Mouse (Mus musculus) brain, adult 2 months (tissue): ENCODE results near the gene Mymk.
A peak's percentile ranks its signal among the peaks of the same experiment; 100 is the strongest.

Experiments used
- DNase-seq: peaks from one replicate; pipeline ENCODE4 v3.0.0; 2011; ENCODE audit warnings: low read depth, low spot score

Mymk gene

DNA sequence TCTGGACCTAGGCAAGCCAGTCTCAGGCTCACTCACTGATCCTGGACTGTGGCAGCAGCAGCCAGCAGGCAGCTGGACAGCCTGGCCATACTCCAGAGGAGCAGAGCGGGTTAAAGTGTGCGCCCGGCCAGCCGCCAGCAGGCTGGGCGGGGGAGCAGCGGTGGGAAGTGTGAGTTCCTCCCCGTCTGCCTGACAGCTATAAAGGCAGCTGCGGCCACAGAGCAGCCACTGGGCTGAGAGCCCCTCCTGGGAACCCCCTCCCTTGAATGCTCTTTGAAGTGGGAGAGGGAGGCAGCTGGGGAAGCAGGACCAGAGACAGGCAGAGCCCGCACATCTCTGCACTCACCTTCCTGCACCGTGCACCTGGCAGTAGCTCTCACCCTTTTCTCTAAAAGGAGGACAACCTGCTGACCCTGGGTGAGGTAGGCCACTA is 7.2 kb upstream of the Mymk start, which contains the start of gene Adamtsl2:
TSS of gene Adamtsl2 (plus strand) at position 228 of the 433 bp plus-strand sequence.
- peak; percentile 54 for DNase-seq

DNA sequence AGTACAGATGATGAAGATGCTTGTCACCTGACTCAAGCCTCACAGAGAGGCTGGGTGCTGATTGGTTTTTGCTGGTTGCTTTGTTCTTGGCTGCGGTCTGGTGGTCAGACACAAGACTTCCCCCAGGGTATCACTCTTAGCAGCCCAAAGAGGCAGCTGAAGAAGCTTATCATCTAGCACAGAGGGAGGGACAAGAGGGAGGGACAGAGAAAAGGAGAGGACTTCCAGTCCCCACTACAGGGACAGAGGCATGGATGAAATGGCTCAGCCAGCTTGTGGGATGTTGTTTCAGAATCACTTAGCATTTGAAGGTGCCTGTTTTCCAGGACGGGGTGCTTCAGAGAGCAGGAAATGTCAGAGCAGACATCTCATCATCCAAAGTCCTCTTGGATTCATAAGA is 6.3 kb upstream of the Mymk start:
- DNase-seq: no peak

DNA sequence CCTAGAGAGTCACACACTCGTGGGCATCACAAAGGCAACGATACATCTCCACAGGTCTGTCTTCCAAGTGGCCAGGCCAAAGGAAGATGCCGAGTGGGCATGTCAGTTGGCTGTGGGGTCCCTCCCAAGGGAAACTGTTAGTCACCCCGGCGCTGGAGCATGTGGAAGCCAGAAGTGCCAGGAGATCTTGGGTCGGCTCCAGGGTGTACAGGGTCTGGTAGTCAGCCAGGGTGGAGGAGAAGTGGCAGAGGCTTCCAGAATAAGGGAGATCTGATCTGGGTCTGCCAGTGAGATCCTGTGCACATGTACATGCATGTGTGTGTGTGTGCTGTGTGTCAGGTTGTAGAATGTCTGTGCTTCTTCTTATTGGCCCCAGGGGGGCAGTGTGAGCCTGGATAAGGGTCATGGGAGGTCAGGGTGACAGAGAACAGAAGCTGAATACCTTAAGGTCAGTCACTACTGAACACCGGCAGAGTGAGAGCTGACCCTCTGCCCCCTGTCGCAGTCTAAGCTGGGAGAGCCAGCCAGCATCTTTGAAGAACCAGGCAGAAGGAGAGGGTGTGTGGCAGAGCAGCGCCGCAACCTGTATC is 5.8 kb upstream of the Mymk start:
- peak; percentile 35 for DNase-seq

DNA sequence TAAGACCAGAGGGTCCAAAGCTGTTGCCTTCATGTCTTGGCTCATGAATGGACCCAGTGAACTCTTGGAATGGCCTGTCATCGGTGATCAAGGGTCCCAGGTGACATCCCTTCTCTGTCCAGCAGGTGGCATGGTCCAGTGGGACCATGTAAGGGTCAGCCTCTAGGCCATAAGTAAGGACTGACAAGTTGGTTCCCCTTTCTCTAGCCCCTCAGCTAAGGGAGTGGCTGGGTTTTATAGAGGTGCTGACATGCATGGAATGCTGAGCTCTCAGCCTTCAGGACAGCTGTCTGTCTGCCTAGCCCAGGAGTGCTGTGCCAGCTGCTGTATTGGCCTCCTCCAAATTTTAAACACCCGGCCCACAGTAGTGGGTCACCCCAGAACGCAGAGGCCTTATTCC is 3.5 kb upstream of the Mymk start:
- peak; percentile 44 for DNase-seq

DNA sequence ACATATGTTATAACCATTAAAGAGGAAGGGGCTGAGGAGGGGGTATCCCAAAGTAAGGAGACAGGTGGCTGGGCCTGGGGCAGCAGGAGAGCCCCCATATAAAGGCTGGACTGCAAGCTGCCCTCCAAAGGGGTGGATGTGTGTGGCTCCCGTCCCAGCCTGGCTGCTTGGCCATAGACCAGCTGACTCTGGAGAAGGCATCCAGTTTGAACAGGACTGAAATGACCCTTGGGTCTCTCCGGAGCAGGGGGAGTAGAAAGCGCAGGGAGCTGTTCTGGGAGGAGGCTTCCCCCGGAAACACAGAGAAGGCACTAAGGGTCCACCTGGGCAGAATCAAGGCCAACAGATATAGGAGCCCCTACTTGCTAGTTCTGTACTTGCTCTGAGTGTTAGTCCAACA is 2.8 kb upstream of the Mymk start:
- DNase-seq: no peak

DNA sequence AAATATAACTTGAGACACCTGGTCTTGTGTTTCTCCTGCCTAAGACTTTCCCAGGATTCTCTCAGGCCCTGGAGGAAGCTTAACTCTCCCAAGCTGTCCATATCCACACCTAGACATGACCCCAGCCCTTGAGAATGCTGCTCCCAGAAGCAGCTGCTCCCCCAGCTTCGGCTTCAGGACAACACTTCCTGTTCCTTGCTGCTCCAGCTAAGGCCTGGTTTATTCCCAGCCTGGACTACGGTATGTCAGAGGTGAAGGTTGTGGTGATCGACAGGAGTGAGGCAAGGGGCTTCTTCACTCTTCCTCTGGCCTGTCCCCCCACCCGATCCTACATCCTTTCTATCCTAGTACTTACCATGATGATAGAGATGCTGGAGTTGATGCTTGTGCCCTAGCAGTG is 1.4 kb upstream of the Mymk start:
- no peak for DNase-seq

DNA sequence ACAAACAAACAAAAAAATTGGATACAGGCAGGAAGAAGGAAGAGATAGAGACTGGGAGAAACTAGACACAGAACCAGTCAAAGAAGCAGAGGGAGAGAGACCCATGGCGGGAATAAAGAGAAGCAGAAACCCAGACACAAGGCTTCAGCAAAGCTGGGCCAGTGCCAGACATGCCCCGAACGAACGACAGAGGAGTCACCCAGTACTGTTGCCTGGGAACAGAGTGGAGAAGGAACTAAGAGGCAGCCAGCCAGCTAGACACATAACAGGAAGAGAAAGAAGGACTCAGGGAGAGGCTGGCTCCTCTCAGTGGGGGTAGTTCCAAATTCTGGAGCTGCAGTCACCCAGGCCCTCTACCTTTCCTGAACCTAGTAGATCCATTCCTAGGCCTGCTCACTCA is 842 bp downstream of the Mymk start:
- DNase-seq: peak; percentile 93

DNA sequence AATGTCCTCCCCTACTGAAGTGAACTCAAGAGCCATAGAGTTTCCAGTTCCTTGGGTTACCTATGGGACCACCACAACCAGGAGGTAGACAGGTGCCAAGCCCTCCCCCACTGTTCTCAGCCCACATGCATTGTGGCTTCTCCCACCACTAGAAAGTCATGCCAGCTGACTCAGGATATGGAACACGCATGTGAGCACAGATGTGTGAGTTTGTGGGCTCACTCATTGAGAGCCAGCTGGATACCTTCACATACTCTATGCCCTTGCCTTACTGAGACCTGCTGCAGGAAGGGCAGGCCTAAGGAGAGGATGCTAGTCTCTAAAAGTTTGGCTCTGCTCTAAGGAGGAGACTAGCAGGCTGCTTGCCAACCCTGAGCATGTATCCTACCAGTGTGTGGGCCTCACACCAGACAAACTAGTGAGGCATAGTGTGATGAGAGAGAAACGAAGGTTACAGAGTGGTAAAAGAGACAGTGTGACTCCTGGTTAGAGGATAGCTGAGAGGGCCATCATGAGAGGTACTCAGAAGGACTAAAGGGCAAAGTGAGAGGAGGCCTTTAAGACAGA is 1.6 kb downstream of the Mymk start:
- DNase-seq: peak; percentile 52

DNA sequence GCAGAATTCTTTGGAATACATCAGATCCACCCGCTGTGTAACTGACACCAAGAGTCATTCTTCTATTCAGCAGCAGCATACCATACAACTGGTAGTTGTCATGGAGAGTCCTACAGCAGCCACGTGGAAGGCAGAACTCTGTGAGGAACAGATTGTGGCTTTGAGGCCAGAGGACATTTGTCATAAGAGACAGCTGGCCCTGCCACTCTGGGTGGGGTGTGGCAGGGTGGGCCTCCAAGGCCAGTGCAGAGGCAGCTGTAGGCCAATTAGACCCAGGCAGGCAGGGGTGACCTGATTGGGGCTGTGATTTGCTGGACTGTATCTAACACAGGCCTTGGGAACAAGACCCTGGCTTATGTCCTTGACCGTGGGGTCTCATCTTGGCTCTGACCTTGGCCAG is 2.3 kb downstream of the Mymk start:
- DNase-seq: no peak

DNA sequence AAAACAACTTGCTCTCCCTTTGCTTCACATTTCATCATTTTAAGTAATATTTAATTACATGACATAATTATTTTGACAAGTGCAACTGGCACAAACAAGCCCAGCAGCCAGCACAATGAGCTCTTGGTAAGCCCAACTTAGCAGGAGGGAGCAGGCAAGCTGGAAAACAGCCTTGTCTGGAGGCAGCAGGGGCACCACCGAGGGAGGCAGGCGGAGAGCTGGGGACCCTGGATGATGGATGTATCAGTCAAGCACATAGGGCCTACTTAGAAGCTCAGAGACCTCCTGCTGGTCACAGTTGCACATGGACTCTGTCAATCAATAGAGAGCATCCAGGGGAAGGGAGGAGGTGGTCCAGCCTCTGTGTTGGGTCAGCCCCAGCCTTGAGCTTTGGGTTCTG is 4.0 kb downstream of the Mymk start:
- DNase-seq: no peak

DNA sequence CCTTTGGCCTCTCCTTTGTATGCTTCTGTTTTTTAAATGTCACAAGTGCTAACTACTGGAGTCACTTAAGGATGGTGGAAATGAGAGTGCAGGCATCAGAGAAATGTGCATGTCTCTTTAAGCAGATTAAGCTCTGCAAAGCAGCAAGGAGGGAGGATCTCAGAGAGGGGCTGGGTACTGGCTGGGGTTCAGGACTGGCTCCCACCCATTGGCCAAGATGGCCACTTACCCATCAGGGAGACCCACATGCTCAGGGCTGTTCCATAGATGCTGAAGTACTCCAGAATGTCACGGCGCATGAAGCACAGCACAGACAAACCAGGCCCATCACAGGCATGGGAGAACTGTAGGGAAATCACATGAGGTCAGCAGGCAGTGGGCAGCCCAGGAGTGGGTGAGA is 4.9 kb downstream of the Mymk start:
- DNase-seq: no peak

DNA sequence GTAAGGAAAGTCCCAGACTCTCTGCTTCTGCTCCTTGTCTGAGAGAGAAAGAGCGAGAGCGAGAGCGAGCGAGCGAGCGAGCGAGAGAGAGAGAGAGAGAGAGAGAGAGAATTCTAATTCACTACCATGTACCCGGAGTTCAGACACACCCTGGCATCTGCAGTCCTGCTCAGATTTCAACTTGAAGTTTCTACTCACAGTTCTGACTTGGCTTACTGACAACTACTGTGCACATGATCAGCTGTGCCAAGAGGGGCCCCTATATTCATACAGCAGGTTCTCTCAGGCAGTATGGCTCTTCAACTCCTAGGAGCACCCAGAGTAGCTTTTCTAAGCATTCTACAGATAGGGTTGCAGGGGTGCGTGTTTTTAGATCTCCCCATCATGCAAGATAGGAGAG is 12.8 kb downstream of the Mymk start:
- DNase-seq: no peak

DNA sequence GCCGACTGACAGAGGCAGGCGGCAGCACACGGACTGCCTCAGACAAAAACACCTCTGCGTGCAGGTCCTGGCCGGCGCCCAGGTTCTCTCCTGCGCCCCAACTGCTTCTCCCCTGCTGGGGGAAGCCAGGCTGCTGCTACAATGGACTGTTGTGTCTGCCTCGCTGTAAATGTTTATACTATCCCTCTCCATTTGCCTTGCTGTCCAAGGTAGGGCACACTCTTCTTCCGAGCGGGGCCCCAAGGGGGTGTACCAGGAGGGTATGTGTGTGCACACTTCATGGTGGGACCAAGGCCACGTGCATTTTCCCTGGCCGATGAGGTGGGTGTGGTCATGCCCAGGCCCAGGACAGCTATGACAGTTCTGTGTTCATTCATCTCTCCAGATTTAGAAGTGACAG is 13.2 kb downstream of the Mymk start:
- no peak for DNase-seq

DNA sequence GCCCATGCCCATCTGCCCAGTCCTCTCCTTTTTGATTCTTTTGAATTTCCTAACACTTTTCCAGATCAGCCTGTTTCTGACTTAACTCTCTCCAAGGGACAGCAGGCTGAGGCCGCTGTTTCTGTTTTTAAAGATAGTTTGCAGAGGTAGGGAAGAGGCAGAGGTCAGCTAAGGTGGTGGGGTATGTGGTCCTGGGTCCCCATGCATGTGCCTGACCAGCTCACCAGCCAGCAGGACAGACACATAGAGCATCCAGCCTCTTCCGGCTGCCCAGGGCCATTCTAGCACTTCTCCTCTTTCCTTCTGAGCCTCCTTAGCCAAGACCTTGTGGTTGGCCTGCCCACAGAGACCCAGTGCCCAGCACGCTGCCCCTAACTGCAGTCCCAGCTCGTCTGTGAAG is 13.7 kb downstream of the Mymk start:
- no peak for DNase-seq

DNA sequence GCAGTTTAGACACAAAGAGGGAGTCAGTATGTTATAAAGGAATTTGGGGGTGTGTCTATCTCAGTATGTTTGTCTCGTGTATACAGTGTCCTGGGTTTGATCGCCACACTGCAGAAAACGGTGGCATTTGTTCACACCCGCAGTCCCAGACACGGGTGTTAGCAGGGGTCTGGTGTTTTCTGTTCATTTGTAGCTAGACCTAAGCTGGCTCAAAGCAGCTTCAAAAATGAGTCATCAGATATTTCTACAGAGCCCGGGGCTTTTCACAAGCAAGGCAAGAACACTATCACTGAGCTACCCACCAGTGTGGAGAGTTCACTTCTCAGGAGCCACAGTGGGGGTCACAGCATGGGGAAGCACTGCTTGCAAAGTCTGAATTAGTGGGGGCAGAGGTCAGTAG is 22.6 kb downstream of the Mymk start:
- DNase-seq: no peak

DNA sequence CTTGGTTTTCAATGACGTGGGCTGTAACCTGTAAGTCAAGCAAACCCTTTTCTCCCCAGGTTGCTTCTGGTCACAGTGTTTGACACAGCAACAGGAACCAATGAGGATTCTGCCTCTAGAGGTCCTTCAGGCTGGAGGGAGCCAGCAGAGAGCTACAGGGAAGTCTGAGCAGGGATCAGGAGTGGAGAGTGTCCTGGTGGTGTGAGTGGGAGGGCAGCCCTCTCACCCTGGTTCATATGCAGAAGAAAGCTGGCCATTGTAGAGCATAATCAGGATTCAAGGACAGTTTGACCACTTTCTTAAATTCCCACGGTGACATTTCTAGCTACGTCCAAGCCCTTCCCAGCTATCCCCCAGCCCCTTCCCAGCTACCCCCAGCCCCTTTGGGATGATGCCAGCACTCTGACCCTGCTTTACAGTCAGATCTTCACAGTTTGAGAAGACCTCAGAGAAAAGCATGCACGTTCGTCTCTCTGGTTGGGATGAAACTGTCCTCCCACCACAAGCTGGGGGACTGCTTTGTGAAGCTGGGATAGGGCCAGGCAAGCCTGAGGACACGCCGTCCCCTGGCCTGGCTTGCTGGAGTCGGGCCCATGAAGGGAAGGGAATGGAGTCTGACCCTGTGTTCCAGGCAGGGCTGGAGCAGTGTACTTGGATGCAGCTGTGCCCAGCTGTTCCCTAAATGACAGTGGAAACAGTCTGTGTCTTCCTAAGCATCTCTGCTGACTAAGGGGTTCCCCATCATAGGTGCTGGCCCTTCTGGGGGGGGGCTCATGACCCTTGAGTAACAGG is 25.8 kb downstream of the Mymk start:
- DNase-seq: no peak

DNA sequence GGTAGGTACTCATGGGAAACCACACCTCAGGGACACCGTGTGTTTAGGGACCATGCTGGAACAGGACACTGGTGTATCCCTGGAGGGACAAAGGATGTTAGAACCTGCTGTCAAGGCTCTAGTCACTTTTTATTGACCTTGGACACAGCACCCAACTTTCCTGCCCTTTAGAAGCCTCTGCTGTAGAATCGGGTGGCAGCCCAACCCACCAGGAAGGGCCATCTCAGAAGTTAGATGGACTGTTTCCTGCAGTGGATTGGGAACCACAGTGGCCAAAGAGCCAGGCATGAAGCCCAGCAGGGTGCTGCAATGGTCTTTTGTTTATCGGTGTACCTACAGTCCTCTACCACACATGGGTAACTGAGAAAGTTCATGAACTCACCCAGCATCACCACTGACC is 27.3 kb downstream of the Mymk start:
- DNase-seq: no peak

DNA sequence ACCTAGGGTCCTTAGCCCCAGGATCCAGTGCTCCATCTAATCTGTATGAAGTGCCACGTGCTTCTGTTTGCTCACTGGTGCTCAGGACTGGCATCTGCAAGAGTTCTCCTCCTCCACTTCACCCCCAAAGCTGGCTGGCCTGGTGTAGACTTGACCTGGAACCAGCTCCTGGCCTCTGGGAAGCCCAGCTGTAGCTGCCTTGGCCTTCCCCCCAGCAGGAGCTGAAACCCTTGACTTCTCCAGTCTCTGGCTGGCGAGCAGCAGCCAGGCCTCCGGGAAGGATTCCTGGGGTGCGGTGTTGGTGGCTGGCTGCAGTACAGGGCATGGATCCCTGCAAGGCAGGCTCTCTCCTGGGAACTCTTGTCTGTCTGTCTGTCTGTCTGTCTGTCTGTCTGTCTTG is 27.8 kb downstream of the Mymk start:
- no peak for DNase-seq

DNA sequence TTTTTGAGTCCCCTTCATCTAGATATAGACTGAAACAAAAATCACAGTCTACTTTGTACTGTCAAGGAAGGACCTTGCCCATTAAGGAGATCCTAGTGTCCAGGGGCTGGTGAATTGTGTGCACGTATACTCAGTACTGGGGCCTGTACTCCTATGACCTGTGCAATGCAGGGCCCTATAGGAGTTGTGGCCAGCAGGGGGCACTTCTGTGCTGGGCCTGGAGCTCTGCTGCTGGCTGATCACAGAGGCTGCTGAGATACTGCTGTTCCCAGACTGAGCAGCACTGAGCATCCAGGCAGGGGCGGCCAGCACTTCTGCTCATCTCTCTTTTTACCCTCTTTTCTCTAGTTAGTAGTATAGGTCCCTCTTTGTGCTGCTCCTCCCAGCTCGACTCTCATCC is 28.5 kb downstream of the Mymk start:
- DNase-seq: peak; percentile 91

DNA sequence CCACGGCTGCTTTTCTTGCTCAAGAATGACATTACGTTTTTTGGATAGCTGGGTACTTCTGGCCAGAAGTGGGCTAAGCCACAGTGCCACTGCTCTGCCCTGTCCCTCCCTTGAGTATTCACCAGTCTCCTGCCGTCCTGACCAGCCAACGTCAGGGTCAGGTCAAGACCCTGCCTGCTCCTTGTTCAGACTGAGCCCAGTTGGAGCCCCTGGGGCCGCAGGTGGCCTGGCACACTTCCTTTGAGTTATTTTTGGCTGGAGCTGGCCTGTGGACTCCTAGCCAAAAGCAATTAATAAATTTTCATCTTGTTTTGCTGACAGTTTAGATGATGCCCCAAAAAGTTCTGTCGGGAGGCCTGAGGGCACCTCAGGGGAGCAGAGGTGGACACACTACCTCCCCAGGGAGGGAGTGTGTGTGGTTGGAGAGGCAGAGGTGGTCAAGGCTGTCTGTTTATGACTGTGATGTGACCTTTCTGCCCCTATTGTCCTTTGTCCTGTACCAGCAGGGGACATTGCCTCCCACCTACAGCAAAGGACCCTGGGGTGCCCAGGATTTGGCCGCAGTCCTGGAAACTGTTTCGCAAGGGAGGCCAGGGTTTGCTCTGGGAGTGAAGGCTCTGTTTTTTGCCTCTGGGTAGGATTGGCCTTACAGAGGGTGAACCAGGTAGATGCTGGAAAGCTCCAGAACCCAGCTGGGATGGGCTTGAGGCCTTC is 29.7 kb downstream of the Mymk start:
- DNase-seq: no peak

DNA sequence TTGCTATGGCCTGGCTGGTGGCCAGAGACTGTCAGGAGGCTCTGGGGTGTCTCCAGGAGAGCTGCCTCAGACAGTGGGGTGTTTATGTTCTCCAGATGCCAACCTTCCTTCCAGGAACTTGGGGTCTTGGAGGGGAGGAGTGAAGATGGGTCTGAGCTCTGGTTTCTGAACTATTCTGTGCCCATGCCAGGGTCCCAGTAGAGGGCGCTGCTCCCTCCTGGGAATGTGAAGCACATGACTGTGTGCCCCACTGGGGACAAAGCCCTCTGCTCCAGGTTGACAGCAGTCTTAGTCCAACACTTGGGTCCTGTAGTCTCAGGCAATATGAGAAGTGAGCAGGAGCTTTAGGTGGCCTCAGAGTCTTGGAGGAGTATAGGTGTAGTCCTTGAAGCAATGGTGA is 32.7 kb downstream of the Mymk start:
- DNase-seq: no peak

DNA sequence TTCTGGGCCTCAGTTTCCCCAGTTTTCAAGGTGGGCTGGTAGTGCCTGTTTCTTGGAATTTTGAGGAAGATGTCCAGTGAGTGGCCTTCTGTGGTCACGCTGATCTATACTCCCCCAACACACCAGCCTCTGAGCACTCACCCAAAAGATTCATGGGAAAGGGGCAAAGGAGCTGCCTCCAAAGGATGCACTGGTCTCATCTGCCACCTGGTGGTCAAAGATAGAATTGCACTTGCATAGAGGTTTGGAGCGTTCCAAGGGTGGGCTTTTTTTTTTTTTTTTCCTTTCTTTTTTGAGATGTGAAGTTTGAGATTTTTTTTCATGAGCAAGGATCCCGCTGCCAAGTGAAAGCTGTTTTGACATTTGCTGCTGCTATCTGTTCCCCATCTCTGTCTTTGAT is 33.4 kb downstream of the Mymk start:
- peak; percentile 73 for DNase-seq

DNA sequence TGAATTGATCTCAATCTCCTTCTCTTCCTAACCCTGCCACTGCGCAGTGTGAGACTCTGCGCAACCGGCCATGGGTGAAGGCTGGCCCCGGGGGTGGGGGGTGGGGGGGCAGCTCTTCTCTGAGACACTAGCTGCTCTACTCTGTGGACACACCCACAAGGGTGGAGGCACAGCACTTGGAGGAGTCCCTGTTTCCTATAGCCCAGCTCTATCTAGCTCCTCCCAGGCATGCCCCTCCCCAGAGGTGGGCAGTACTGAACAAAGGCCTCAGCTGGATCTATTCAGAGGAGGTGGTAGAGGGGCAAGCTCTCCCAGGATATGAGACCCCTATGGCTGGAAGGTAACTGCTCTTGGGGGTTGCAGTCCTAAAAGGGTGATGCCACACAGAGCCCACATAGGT is 35.0 kb downstream of the Mymk start:
- DNase-seq: no peak
